Mouse (Mus musculus): ENCODE results near the gene B3gnt6.
"Not testable (repeated sequence)": the region's sequence is repeated elsewhere in the genome, so short reads cannot be mapped to it uniquely, and the experiment has no call there.

The B3gnt6 gene
- long read RNA-seq, experiment 1, result 0 reads
- long read RNA-seq, experiment 2, result 0 reads

- intact Hi-C loops (cut with DNase I), result no loop called here
Measured at GRCm38 (mm10) chr7:98199381-98199780, at the start of gene B3gnt6. B3gnt6 (minus strand) TSS chr7:98199481.

GRCm38 (mm10) chr7:98236686-98237359, 37.5 kb upstream of the B3gnt6 start:
- intact Hi-C loops (cut with DNase I), result no loop called here

GRCm38 (mm10) chr7:98223796-98224195, 24.5 kb upstream of the B3gnt6 start:
- intact Hi-C loops (cut with DNase I), result no loop called here

DNA sequence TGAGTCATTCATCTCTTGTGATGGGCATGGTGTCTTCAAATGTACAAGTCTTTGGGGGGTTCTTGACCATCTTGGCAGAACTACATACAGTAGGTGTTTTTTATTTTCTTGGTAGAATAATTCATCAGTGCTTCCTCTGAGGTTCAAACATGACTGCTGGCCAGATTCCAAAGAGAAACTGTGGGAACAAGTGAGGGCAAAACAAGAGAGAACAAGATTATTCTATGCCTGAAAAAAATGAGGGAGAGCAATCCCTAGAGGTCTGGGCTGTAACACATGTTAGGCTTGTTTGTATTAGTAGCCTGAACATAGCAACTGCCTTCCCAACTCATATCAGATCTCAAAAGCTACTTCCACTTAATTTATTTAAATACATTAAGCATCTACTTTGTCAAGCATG, 17.4 kb upstream of the B3gnt6 start:
- intact Hi-C loops (cut with DNase I), result no loop called here

GRCm38 (mm10) chr7:98202946-98203345, 3.7 kb upstream of the B3gnt6 start:
- intact Hi-C loops (cut with DNase I), result no loop called here

- intact Hi-C loops (cut with DNase I), result no loop called here
Measured at GRCm38 (mm10) chr7:98201493-98202028, 2.3 kb upstream of the B3gnt6 start.

DNA sequence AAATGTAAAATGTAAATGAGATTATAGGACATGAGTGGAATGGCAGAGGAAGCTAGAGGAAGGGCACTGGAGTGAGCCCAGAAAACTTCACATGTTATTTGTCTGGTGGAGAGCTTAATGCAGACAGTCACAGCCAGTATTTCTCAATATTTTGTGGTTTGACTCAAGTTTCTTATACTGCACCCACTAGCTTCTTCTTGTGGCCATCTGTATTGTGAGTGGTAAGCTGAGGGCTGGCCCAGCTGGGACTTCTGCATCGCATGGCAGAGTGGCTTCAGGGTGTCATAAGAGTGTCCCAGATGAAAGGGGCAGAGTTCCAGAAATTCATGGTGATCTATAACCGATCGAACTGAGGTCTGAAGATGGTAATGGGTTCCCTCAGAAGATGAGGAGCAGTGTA, 1.1 kb upstream of the B3gnt6 start:
- intact Hi-C loops (cut with DNase I), result no loop called here

GRCm38 (mm10) chr7:98195151-98195801, 4.0 kb downstream of the B3gnt6 start:
- intact Hi-C loops (cut with DNase I), result no loop called here

- intact Hi-C loops (cut with DNase I), result loop anchor here (5.0 kb wide), 1 partner anchor 37 kb away; no protein-coding TSS in a partner anchor
Measured at GRCm38 (mm10) chr7:98194026-98194792, 5.1 kb downstream of the B3gnt6 start.

GRCm38 (mm10) chr7:98193515-98194025, 5.7 kb downstream of the B3gnt6 start:
- intact Hi-C loops (cut with DNase I), result loop anchor here (5.0 kb wide), 1 partner anchor 36 kb away; no protein-coding TSS in a partner anchor

- intact Hi-C loops (cut with DNase I), result loop anchor here (5.0 kb wide), 1 partner anchor 34 kb away; no protein-coding TSS in a partner anchor
Measured at GRCm38 (mm10) chr7:98191571-98192250, 7.6 kb downstream of the B3gnt6 start.

DNA sequence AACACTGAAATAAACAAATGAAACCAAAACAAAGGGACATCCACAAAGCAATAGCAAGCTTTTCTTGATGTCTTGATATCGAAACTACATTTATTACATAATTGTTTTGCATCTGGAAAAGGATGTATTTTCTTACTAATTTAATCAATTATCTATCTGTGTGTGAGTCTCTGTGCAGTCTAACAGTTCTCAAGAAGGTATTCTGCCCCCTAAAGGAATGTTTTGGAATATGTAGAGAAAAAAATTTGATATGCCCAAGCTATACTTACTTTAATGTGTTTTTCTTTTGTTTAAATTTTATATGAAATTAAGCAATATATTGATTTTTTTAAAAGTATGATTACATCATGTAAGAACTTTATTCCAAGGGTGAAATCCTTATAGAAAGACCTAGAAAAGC, 8.7 kb downstream of the B3gnt6 start:
- intact Hi-C loops (cut with DNase I), result loop anchor here (5.0 kb wide), 1 partner anchor 33 kb away; no protein-coding TSS in a partner anchor

GRCm38 (mm10) chr7:98189745-98190144, 9.5 kb downstream of the B3gnt6 start:
- intact Hi-C loops (cut with DNase I), result loop anchor here (5.0 kb wide), 1 partner anchor 32 kb away; no protein-coding TSS in a partner anchor

GRCm38 (mm10) chr7:98188680-98189079, 10.6 kb downstream of the B3gnt6 start:
- intact Hi-C loops (cut with DNase I), result no loop called here

DNA sequence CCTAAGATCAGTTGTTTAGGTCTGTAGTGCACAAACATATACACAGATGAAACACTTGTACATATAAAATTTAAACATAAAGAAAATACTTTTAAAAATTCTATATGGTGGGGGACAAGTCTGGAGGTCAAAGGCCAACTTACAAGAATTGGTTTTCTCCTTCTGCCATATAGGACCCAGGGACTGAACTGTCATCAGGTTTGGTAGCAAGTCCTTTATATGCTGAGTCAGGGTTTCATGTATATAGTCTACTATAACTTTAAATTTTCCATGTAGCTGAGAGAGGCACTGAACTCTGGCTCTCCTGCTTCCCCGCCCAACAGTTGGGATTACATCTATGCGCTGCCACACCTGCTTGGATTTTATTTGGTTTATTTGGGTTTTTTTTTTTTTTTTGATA, 11.0 kb downstream of the B3gnt6 start:
- intact Hi-C loops (cut with DNase I), result no loop called here

- intact Hi-C loops (cut with DNase I), result not testable (repeated sequence)
Measured at GRCm38 (mm10) chr7:98187332-98187731, 11.9 kb downstream of the B3gnt6 start.

DNA sequence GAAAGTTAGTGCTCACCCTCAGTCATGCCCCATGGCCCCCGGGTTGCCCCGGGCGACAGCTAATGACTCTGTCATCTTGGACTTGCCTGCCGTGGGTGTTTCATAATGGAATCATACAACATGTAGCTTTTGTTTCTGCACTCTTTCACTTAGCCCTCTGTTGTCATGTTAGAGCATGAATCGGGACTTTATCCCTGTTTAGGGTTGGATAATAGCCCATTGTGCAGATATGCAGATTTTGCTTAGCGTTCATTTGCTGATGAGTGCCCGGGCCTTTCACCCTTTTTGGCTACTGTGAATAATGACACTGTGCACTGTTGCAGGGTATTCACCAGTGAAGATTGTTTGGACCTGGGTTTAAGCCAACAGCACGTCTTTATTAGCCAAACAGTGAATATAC, 12.6 kb downstream of the B3gnt6 start:
- intact Hi-C loops (cut with DNase I), result no loop called here

- intact Hi-C loops (cut with DNase I), result no loop called here
Measured at GRCm38 (mm10) chr7:98185326-98185725, 14.0 kb downstream of the B3gnt6 start.

GRCm38 (mm10) chr7:98178560-98179231, 20.6 kb downstream of the B3gnt6 start:
- intact Hi-C loops (cut with DNase I), result no loop called here

- intact Hi-C loops (cut with DNase I), result no loop called here
Measured at GRCm38 (mm10) chr7:98177929-98178559, 21.2 kb downstream of the B3gnt6 start, which contains the start of gene Capn5. Capn5 (minus strand) TSS chr7:98178274.

Data from adrenal gland (tissue).